Mouse (Mus musculus): ENCODE measurements around the gene Gm3383.
"Not testable (repeated sequence)": the region's sequence is repeated elsewhere in the genome, so short reads cannot be mapped to it uniquely, and the experiment has no call there.

Gm3383 gene

DNA sequence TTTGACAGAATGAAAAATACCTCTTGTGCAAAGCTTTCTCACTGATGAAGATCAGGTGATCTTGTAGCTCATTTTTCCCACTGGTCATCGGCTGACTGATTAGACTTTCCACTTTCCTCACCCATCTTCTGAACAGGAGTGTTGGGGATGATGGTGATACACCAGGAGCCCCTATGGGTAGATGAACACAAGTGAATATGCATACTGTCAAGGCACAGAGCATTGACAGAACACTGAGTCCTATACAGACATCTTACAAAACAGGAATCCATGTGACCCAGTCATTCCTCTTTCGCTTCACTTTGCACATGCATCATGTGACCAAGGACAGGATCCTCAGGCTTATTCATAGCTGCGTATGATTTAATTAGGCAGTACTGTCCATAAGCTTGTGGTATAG, at the start of gene Gm3383:
Gm3383 (minus strand) TSS at position 101 of the 400 bp plus-strand sequence.
- not testable (repeated sequence) for DNase-seq (ENCODE audit: low spot score in 2 of 2)

DNA sequence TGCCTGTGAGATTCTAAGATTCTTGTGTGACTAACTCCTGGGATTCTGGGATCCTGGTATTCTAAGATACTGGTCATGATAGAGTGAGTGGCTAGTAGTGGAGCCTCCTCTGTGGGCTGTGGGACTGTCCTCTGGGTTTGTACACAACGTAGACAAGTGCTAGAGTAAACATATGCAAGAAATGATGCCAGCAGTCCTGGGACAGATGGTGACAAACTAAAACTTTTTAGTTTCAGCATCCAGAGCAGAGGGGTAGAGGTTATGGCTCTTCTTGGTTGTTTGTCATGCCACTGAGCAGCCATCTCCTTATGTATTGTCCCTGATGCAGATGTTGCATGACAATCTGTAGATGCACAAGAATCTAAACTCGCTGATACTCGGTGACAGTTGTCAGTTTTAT, 48.1 kb upstream of the Gm3383 start:
- DNase-seq (ENCODE audit: low spot score in 2 of 2) = not testable (repeated sequence)

DNA sequence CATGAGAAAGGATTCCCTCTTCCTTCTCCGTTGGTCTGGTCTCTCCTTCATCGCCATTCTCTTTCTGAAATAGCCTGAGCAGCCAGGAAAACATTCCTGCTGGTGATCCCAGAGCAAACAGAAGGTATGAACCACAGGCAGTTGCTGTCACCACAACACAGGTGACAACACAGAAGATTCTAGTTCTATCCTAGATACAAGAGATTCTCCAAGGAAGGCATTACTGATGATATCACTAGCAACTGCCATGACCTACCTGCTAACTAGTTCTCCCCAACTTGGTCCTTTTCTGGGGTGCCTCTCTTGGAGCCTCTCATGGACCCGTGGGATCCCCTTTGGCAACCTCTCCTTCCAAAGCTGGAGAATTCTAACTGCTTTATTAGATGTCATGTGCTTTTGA, 22.4 kb upstream of the Gm3383 start, which contains the start of gene Gm3424:
Gm3424 (minus strand) TSS at position 101 of the 400 bp plus-strand sequence.
- not testable (repeated sequence) for DNase-seq (ENCODE audit: low spot score in 2 of 2)

DNA sequence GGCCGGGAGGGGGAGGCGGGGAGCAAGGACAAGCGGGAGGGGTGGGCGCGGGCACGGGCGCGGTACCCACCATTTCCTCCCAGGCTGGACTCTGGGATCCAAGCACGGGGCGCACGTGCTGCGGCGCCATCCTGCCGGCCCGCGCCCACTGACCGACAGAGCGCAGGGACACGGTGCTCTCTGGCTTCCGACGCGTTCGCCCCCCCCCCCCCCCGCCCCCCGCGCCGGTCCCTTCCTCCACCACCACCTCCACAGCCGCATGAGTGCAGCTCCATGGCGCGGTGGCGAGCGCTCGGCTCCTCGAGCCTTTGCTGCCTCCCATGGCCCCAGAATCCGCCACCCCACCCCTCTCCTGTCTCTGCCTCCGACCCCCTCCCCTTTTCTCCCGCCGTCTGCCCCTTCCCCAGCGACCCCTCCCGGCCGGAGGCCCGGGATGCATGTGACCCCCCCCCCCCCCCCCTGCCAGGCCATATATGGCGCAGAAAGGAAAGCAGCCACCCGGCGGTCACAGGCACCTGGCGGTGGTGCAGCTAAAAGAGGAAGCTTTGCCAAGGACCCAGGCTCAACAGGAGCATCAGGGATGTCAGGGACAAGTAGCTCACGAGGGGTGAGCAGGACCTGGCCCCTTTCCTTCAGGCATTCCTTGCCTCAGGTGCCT, 5.0 kb upstream of the Gm3383 start:
- not testable (repeated sequence) for DNase-seq (ENCODE audit: low spot score in 2 of 2)

DNA sequence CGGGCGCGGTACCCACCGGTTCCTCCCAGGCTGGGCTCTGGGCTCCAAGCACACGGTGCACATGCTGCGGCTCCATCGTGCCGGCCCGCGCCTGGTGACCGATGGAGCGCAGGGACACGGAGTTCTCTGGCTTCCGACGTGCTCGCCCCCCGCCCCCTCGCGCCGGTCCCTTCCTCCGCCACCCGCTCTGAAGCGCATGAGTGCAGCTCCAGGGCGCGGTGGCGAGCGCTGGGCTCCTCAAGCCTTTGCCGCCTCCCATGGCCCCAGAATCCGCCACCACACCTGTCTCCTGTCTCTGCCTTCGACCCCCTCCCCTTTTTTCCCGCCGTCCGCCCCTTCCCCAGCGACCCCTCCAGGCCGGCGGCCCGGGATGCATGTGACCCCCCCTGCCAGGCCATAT, 66.3 kb downstream of the Gm3383 start, which contains the start of gene Gm3373:
Gm3373 (minus strand) TSS at position 101 of the 400 bp plus-strand sequence.
- not testable (repeated sequence) for DNase-seq (ENCODE audit: low spot score in 2 of 2)

DNA sequence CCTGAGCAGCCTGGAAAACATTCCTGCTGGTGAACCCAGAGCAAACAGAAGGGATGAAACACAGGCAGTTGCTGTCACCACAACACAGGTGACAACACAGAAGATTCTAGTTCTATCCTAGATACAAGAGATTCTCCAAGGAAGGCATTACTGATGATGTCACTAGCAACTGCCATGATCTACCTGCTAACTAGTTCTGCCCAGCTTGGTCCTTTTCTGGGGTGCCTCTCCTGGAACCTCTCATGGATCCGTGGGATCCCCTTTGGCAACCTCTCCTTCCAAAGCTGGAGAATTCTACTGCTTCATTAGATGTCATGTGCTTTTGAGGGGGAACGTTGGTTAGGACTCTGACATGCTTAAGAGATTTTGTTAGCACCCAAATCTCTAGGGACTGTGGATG, 120.4 kb downstream of the Gm3383 start, which contains the start of gene Gm9603:
Gm9603 (minus strand) TSS at position 101 of the 400 bp plus-strand sequence.
- not testable (repeated sequence) for DNase-seq (ENCODE audit: low spot score in 2 of 2)

DNA sequence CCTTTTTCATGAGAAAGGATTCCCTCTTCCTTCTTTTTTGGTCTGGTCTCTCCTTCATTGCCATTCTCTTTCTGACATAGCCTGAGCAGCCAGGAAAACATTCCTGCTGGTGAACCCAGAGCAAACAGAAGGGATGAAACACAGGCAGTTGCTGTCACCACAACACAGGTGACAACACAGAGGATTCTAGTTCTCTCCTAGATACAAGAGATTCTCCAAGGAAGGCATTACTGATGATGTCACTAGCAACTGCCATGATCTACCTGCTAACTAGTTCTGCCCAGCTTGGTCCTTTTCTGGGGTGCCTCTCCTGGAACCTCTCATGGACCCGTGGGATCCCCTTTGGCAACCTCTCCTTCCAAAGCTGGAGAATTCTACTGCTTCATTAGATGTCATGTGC, 174.9 kb downstream of the Gm3383 start, which contains the start of gene Gm8265:
Gm8265 (minus strand) TSS at position 101 of the 400 bp plus-strand sequence.
- not testable (repeated sequence) for DNase-seq (ENCODE audit: low spot score in 2 of 2)

Data from frontal cortex, postnatal 14 days (tissue).